Mouse (Mus musculus): ENCODE results near the gene Fstl4.

- TF ChIP-seq CTCF (IDR thresholded peaks at IDR 0.05; ENCODE audit: extremely low read depth, insufficient read depth, insufficient read length, insufficient replicate concordance), result no peak
- TF ChIP-seq POLR2A (IDR thresholded peaks at IDR 0.05; ENCODE audit: low read depth, low read length), result no peak
Measured at GRCm38 (mm10) chr11:53067699-53068478, 303.5 kb downstream of the Fstl4 start.

Data from spleen, adult 2 months (tissue).